Mouse (Mus musculus) retina, postnatal 1 day (tissue): ENCODE results near the gene Taco1.
"Not testable (repeated sequence)": the region's sequence is repeated elsewhere in the genome, so short reads cannot be mapped to it uniquely, and the experiment has no call there.

ENCODE experiments used
- DNase-seq: peaks from one replicate; pipeline ENCODE4 v3.0.0-alpha.2; 2012

Gene Taco1

GRCm38 (mm10) chr11:106065923-106066571 is at the start of gene Taco1:
TSS of gene Taco1 (plus strand) at chr11:106066061.
- peak; percentile 95 for DNase-seq

- no peak for DNase-seq
Measured at GRCm38 (mm10) chr11:106016440-106016839, 49.4 kb upstream of the Taco1 start.

- peak; percentile 60 for DNase-seq
Measured at GRCm38 (mm10) chr11:106020051-106020763, 45.7 kb upstream of the Taco1 start.

GRCm38 (mm10) chr11:106025774-106026173 is 40.1 kb upstream of the Taco1 start:
- no peak for DNase-seq

GRCm38 (mm10) chr11:106026465-106027151 is 39.3 kb upstream of the Taco1 start:
- DNase-seq = peak; percentile 67

GRCm38 (mm10) chr11:106027607-106028006 is 38.3 kb upstream of the Taco1 start:
- DNase-seq = no peak

GRCm38 (mm10) chr11:106032074-106032473 is 33.8 kb upstream of the Taco1 start:
- DNase-seq = not testable (repeated sequence)

GRCm38 (mm10) chr11:106033491-106033919 is 32.4 kb upstream of the Taco1 start:
- peak; percentile 79 for DNase-seq

- no peak for DNase-seq
Measured at GRCm38 (mm10) chr11:106034986-106035385, 30.9 kb upstream of the Taco1 start.

- DNase-seq = peak; percentile 99
Measured at GRCm38 (mm10) chr11:106036548-106037417, 29.1 kb upstream of the Taco1 start, which contains the start of gene Dcaf7. TSS of gene Dcaf7 (plus strand) at chr11:106036872.

- DNase-seq = peak; percentile 86
Measured at GRCm38 (mm10) chr11:106037418-106037751, 28.5 kb upstream of the Taco1 start.

GRCm38 (mm10) chr11:106044349-106044748 is 21.5 kb upstream of the Taco1 start:
- no peak for DNase-seq

GRCm38 (mm10) chr11:106045256-106045655 is 20.6 kb upstream of the Taco1 start:
- no peak for DNase-seq

- no peak for DNase-seq
Measured at GRCm38 (mm10) chr11:106045780-106046179, 20.1 kb upstream of the Taco1 start.

- DNase-seq = no peak
Measured at GRCm38 (mm10) chr11:106046584-106046983, 19.3 kb upstream of the Taco1 start.

- no peak for DNase-seq
Measured at GRCm38 (mm10) chr11:106053921-106054320, 11.9 kb upstream of the Taco1 start.

GRCm38 (mm10) chr11:106054600-106054999 is 11.3 kb upstream of the Taco1 start:
- DNase-seq = no peak

GRCm38 (mm10) chr11:106055341-106055740 is 10.5 kb upstream of the Taco1 start:
- DNase-seq = no peak

- DNase-seq = no peak
Measured at GRCm38 (mm10) chr11:106056819-106057491, 8.9 kb upstream of the Taco1 start.

- DNase-seq = no peak
Measured at GRCm38 (mm10) chr11:106058020-106058419, 7.8 kb upstream of the Taco1 start.

- DNase-seq = no peak
Measured at GRCm38 (mm10) chr11:106060549-106060948, 5.3 kb upstream of the Taco1 start.

GRCm38 (mm10) chr11:106061311-106061710 is 4.5 kb upstream of the Taco1 start:
- DNase-seq = no peak
